Mouse (Mus musculus): Measurements from ENCODE around the gene Stat2. TPM values are rescaled to one million over a fixed set of nuclear protein-coding genes. Genes with fewer than 3 reads are reported as not detected.

The Stat2 gene
- total and polyA plus RNA-seq, 3 experiments = 7.3 to 12.2 (median 11.0) TPM

DNA sequence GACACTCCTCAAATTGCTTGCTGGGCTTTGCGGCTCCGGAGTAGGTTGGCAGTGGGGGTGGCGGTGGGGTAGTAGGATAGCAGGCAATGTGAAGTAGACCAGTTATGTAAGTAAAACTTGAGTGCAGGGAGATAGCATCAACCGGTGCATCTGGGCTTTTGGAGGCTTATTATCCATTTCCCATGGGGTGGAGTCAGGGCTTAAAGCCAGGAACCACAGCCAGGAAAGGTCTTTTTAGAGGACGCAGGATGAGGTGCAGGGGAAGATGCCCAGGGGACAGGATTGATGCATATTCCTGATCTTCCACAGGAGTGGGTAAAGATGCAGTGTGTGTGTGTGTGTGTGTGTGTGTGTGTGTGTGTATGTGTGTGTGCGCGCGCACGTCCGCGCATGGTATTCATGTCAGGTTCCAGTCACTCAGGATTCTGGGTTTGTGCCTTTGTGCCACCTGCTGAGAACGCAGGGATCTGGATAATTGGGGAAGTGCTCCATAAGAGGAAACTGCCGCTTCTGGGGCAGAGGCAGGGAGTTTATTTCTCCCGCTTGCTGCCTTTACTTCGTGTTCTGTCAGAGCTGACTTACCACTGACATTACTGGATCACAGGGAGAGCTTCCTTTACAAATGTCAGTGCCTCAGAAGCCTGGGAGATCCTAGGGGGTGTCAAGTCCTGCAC is 32.4 kb upstream of the Stat2 start:
- no peak overlapping the region for H3K9ac ChIP-seq (ENCODE audit: low read depth, low read length)
- no peaks in the 10 kb centered on the region for H3K27me3 ChIP-seq (ENCODE audit: control insufficient read depth, insufficient read depth, low read length)
- no peaks in the 10 kb centered on the region for H3K79me2 ChIP-seq (replicated peaks; ENCODE audit: control insufficient read depth, insufficient read depth, low read length)
- intact Hi-C loops (cut with DNase I) = no loop called here
- peak overlapping the region; percentile 36 for H3K27ac ChIP-seq
- no peaks in the 10 kb centered on the region for H3K36me3 ChIP-seq (ENCODE audit: control insufficient read depth, insufficient read depth, low read length)
- TF ChIP-seq POLR2A (IDR thresholded peaks at IDR 0.05; ENCODE audit: insufficient read depth, low read depth, low read length) = no peak
- peak; percentile 90 for TF ChIP-seq EP300 (IDR thresholded peaks at IDR 0.05; ENCODE audit: insufficient read depth, low read depth, low read length)
- H3K4me3 ChIP-seq = no peak overlapping the region
- WGBS = 34% methylated on average over 15 of the region's 15 CpGs
- peaks cover 4% of the 10 kb centered on the region for H3K4me1 ChIP-seq (ENCODE audit: control insufficient read depth, insufficient read depth, low read length)
- DNase-seq = peak; percentile 61 to 71

DNA sequence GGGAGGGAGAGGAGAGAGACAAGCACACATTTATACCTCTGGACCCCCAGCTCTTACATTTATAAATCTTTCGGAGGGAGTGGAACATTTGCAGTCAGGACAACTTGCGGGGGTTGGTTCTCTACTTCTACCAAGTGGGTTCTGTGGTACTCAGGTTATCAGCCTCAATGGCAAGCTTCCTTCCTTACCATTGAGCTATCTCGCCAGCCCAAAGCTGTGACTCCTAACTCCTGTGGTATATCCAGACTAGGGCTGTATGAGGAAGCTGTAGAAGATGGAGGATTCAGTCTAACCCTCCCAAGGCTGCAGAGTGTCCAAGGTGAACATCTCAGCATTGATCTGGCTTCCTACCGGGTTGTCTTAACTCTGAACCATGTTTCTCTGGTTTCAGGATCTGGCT is 31.2 kb upstream of the Stat2 start:
- Histone ChIP-seq H3K36me3 (ENCODE audit: control insufficient read depth, insufficient read depth, low read length) (no peaks in the 10 kb centered on the region), H3K4me3 (no peak overlapping the region), H3K27ac (no peak overlapping the region), H3K79me2 (replicated peaks; ENCODE audit: control insufficient read depth, insufficient read depth, low read length) (no peaks in the 10 kb centered on the region), H3K27me3 (ENCODE audit: control insufficient read depth, insufficient read depth, low read length) (no peaks in the 10 kb centered on the region), H3K9ac (ENCODE audit: low read depth, low read length) (no peak overlapping the region), H3K4me1 (ENCODE audit: control insufficient read depth, insufficient read depth, low read length) (peaks cover 5% of the 10 kb centered on the region)
- no peak for DNase-seq
- no peak for TF ChIP-seq EP300 (IDR thresholded peaks at IDR 0.05; ENCODE audit: insufficient read depth, low read depth, low read length)
- no peak for TF ChIP-seq CTCF (IDR thresholded peaks at IDR 0.05)
- TF ChIP-seq POLR2A (IDR thresholded peaks at IDR 0.05; ENCODE audit: insufficient read depth, low read depth, low read length) = no peak
- intact Hi-C loops (cut with DNase I) = no loop called here
- 98% methylated on average over 4 of the region's 4 CpGs for WGBS

DNA sequence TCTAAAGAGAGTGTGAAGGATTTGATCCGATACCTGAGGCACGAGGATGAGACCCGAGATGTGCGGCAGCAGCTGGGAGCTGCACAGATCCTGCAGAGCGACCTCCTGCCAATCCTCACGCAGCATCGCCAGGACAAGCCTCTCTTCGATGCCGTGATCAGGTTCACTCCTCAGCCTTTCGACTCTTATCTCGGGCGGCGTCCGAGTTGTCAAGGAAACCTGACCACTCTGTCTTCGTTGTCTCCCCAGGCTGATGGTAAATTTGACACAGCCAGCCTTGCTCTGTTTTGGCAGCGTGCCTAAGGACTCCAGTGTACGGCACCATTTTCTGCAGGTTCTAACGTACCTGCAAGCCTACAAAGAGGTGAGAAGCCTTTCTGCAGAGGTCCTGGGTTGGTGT is 30.2 kb upstream of the Stat2 start:
- intact Hi-C loops (cut with DNase I) = no loop called here
- TF ChIP-seq POLR2A (IDR thresholded peaks at IDR 0.05; ENCODE audit: insufficient read depth, low read depth, low read length) (no peak), EP300 (IDR thresholded peaks at IDR 0.05; ENCODE audit: insufficient read depth, low read depth, low read length) (no peak), CTCF (IDR thresholded peaks at IDR 0.05) (no peak)
- H3K9ac ChIP-seq (ENCODE audit: low read depth, low read length) = no peak overlapping the region
- WGBS = 82% methylated on average over 18 of the region's 18 CpGs
- H3K27me3 ChIP-seq (ENCODE audit: control insufficient read depth, insufficient read depth, low read length) = no peaks in the 10 kb centered on the region
- no peak overlapping the region for H3K4me3 ChIP-seq
- no peaks in the 10 kb centered on the region for H3K36me3 ChIP-seq (ENCODE audit: control insufficient read depth, insufficient read depth, low read length)
- no peak for DNase-seq
- H3K4me1 ChIP-seq (ENCODE audit: control insufficient read depth, insufficient read depth, low read length) = peaks cover 5% of the 10 kb centered on the region
- no peaks in the 10 kb centered on the region for H3K79me2 ChIP-seq (replicated peaks; ENCODE audit: control insufficient read depth, insufficient read depth, low read length)
- H3K27ac ChIP-seq = no peak overlapping the region

DNA sequence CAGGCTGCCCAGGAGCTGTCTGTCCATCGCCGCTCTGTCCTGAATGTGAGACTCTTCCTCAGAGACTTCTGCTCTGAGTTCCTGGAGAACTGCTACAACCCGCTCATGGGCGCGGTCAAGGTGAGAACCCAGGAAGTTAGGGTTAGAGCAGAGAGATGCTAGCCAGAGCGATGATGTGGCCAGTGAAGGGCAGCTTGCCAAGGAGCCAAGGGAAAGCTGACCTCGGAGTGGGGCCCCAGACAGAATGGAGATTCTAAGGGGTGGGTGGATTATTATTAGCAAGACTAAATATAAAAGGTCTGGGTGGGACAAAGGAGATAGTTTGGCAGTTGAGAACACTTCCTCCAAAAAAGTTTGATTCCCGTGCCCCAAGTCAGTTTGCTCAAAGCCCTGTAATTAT is 27.1 kb upstream of the Stat2 start:
- DNase-seq = peak; percentile 52 to 54
- Histone ChIP-seq H3K9ac (ENCODE audit: low read depth, low read length) (no peak overlapping the region), H3K79me2 (replicated peaks; ENCODE audit: control insufficient read depth, insufficient read depth, low read length) (no peaks in the 10 kb centered on the region), H3K4me1 (ENCODE audit: control insufficient read depth, insufficient read depth, low read length) (peaks cover 7% of the 10 kb centered on the region), H3K27ac (peak overlapping the region; percentile 7; the same call in 1 of the 2 replicates), H3K36me3 (ENCODE audit: control insufficient read depth, insufficient read depth, low read length) (no peaks in the 10 kb centered on the region), H3K27me3 (ENCODE audit: control insufficient read depth, insufficient read depth, low read length) (no peaks in the 10 kb centered on the region), H3K4me3 (no peak overlapping the region)
- intact Hi-C loops (cut with DNase I) = no loop called here
- 39% methylated on average over 8 of the region's 8 CpGs for WGBS
- no peak for TF ChIP-seq POLR2A (IDR thresholded peaks at IDR 0.05; ENCODE audit: insufficient read depth, low read depth, low read length)
- no peak for TF ChIP-seq EP300 (IDR thresholded peaks at IDR 0.05; ENCODE audit: insufficient read depth, low read depth, low read length)
- no peak for TF ChIP-seq CTCF (IDR thresholded peaks at IDR 0.05)

DNA sequence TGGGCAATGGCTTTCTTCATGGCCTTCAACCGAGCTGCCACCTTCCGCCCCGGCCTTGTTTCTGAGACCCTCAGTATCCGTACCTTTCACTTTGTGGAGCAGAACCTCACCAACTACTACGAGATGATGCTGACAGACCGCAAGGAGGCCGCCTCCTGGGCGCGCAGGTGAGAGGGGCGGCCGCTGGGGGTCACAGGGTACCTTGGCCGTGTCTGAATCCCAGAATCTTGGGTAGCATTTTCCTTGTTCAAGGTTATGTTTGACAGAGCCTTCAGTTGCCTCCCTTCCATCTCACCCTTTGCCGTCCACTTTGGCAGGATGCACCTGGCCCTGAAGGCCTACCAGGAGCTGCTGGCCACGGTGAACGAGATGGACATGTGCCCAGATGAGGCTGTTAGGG is 26.2 kb upstream of the Stat2 start:
- WGBS = 89% methylated on average over 15 of the region's 15 CpGs
- Histone ChIP-seq H3K27me3 (ENCODE audit: control insufficient read depth, insufficient read depth, low read length) (no peaks in the 10 kb centered on the region), H3K36me3 (ENCODE audit: control insufficient read depth, insufficient read depth, low read length) (no peaks in the 10 kb centered on the region), H3K4me1 (ENCODE audit: control insufficient read depth, insufficient read depth, low read length) (peaks cover 5% of the 10 kb centered on the region), H3K27ac (no peak overlapping the region; the same call in 1 of the 2 replicates), H3K79me2 (replicated peaks; ENCODE audit: control insufficient read depth, insufficient read depth, low read length) (no peaks in the 10 kb centered on the region), H3K9ac (ENCODE audit: low read depth, low read length) (no peak overlapping the region), H3K4me3 (no peak overlapping the region)
- TF ChIP-seq CTCF (IDR thresholded peaks at IDR 0.05) (no peak), EP300 (IDR thresholded peaks at IDR 0.05; ENCODE audit: insufficient read depth, low read depth, low read length) (no peak), POLR2A (IDR thresholded peaks at IDR 0.05; ENCODE audit: insufficient read depth, low read depth, low read length) (no peak)
- intact Hi-C loops (cut with DNase I) = no loop called here
- no peak for DNase-seq

DNA sequence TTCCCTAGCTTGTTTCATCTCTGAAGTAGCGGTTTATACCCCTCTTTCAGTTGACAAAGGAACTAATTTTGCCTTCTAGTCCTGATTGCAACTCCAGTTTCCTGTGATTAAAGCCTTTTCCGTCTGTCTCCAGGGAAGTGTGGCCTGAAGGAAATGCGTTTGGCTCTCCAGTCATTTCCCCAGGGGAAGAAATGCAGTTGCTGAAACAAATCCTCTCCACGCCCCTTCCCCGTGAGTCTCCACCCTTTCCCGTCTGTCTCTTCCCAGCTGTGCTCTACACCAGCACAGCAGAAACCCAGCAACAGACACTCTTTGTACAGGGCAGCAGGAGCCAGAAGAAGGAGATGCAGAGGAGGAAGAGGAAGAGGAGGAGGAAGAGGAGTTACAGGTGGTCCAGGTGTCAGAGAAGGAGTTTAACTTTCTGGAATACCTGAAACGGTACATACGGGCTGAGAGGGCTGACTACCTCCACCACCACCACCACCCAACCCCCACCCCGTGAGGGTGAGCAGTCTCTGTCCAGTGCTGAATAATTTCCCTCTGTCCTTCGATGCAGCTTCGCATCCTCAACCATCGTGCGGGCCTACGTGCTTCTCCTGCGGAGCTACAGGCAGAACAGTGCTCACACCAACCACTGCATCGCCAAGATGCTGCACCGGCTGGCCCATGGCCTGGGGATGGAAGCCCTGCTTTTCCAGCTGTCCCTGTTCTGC is 23.2 kb upstream of the Stat2 start:
- Histone ChIP-seq H3K4me3 (peak overlapping the region; percentile 58), H3K79me2 (replicated peaks; ENCODE audit: control insufficient read depth, insufficient read depth, low read length) (no peaks in the 10 kb centered on the region), H3K4me1 (ENCODE audit: control insufficient read depth, insufficient read depth, low read length) (peaks cover 5% of the 10 kb centered on the region), H3K36me3 (ENCODE audit: control insufficient read depth, insufficient read depth, low read length) (no peaks in the 10 kb centered on the region), H3K9ac (ENCODE audit: low read depth, low read length) (peak overlapping the region; percentile 63), H3K27me3 (ENCODE audit: control insufficient read depth, insufficient read depth, low read length) (no peaks in the 10 kb centered on the region), H3K27ac (peak overlapping the region; percentile 89)
- peak; percentile 75 to 82 for DNase-seq
- WGBS = 36% methylated on average over 17 of the region's 17 CpGs
- intact Hi-C loops (cut with DNase I) = loop anchor here (2.0 kb wide), 1 partner anchor 22 kb away; the partner anchor contains the start of gene Apof
- TF ChIP-seq POLR2A (IDR thresholded peaks at IDR 0.05; ENCODE audit: insufficient read depth, low read depth, low read length) (peak; percentile 91), CTCF (IDR thresholded peaks at IDR 0.05) (no peak), EP300 (IDR thresholded peaks at IDR 0.05; ENCODE audit: insufficient read depth, low read depth, low read length) (peak; percentile 90)
